Mouse (Mus musculus) lung, embryonic 16.5 days (tissue): ENCODE results near the gene Trp73. TPM values are rescaled to one million over a fixed set of nuclear protein-coding genes. Genes with fewer than 3 reads are reported as not detected.

ENCODE experiments used
- ATAC-seq: fragments of 200-750 bp; cut with Nextera tagmentation; 2 replicates; pipeline ENCODE4 v1.8.0; 2017; ENCODE audit warnings: low read depth, mild to moderate bottlenecking, moderate library complexity
- H3K27ac ChIP-seq: fragments of 300-500 bp; sonication (generic); 2 replicates; pipeline ENCODE4 v1.5.1; 2014; ENCODE audit warnings: mild to moderate bottlenecking, control low read depth, low read length
- H3K27me3 ChIP-seq: fragments of 300-500 bp; sonication (generic); 2 replicates; pipeline ENCODE4 v1.6.1; 2014; ENCODE audit warnings: low read depth, low read length, mixed read lengths; ENCODE audit not compliant: control insufficient read depth, insufficient read depth
- H3K36me3 ChIP-seq: fragments of 300-500 bp; sonication (generic); 2 replicates; pipeline ENCODE4 v1.6.1; 2014; ENCODE audit warnings: low read length; ENCODE audit not compliant: control insufficient read depth, insufficient read depth
- H3K4me1 ChIP-seq: fragments of 300-500 bp; sonication (generic); replicated peaks from 2 replicates; pipeline ENCODE4 v1.6.1; 2014; ENCODE audit warnings: low read length, mixed read lengths; ENCODE audit not compliant: control insufficient read depth, insufficient read depth
- H3K4me2 ChIP-seq: fragments of 300-500 bp; sonication (generic); 2 replicates; pipeline ENCODE4 v1.6.1; 2014; ENCODE audit warnings: low read depth, low read length, control low read depth
- H3K4me3 ChIP-seq: fragments of 300-500 bp; sonication (generic); 2 replicates; pipeline ENCODE4 v1.5.1; 2014; ENCODE audit warnings: mild to moderate bottlenecking, low read length, control low read depth
- H3K9ac ChIP-seq: fragments of 300-500 bp; sonication (generic); 2 replicates; pipeline ENCODE4 v1.6.1; 2014; ENCODE audit warnings: low read length, control low read depth
- H3K9me3 ChIP-seq: fragments of 300-500 bp; sonication (generic); 2 replicates; pipeline ENCODE4 v1.6.1; 2016; ENCODE audit warnings: low read length; ENCODE audit not compliant: control insufficient read depth
- WGBS: fragments of 180-500 bp; shearing (Covaris S2); extraction: QIAGEN DNeasy Blood & Tissue Kit; methylation state at CpG from one replicate; pipeline ENCODE4 v1.1.7; 2014; 5-methylcytosine and 5-hydroxymethylcytosine counted together
- polyA plus RNA-seq: library from polyadenylated mRNA; unstranded; fragments of >200 nt; fragmentation: Nextera tagmentation; extraction: Ambion mirVana; gene quantifications from 2 replicates; pipeline ENCODE4 v1.2.1, GENCODE M21; 2015

The Trp73 gene
- polyA plus RNA-seq, 1 experiment from 2014 or later, result 3.4 TPM

- Histone ChIP-seq H3K27me3 (no peaks in the 10 kb centered on the region; the same call in 1 of the 2 replicates), H3K4me3 (no peak overlapping the region), H3K9ac (no peak overlapping the region), H3K4me1 (no peaks in the 10 kb centered on the region), H3K27ac (no peak overlapping the region), H3K4me2 (no peak overlapping the region), H3K36me3 (no peaks in the 10 kb centered on the region), H3K9me3 (no peaks in the 10 kb centered on the region)
- ATAC-seq, result no peak
- 25% methylated on average over 6 of the region's 6 CpGs for whole genome bisulfite sequencing
Measured at GRCm38 (mm10) chr4:154096111-154096510, 43.9 kb downstream of the Trp73 start.

- no peak overlapping the region for H3K4me3 ChIP-seq
- no peaks in the 10 kb centered on the region for H3K4me1 ChIP-seq
- no peak overlapping the region for H3K9ac ChIP-seq
- H3K9me3 ChIP-seq, result no peaks in the 10 kb centered on the region
- no peaks in the 10 kb centered on the region for H3K36me3 ChIP-seq
- no peak overlapping the region for H3K4me2 ChIP-seq
- WGBS, result 16% methylated on average over 9 of the region's 9 CpGs
- no peak for ATAC-seq
- no peak overlapping the region for H3K27ac ChIP-seq
- no peaks in the 10 kb centered on the region; the same call in 1 of the 2 replicates for H3K27me3 ChIP-seq
Measured at GRCm38 (mm10) chr4:154093210-154093609, 46.8 kb downstream of the Trp73 start.

- H3K27ac ChIP-seq, result no peak overlapping the region
- no peak overlapping the region for H3K9ac ChIP-seq
- no peaks in the 10 kb centered on the region for H3K4me1 ChIP-seq
- H3K4me3 ChIP-seq, result no peak overlapping the region
- no peaks in the 10 kb centered on the region for H3K36me3 ChIP-seq
- ATAC-seq, result no peak
- WGBS, result 68% methylated on average over 8 of the region's 8 CpGs
- no peaks in the 10 kb centered on the region for H3K9me3 ChIP-seq
- H3K27me3 ChIP-seq, result no peaks in the 10 kb centered on the region; the same call in 1 of the 2 replicates
- H3K4me2 ChIP-seq, result no peak overlapping the region
Measured at GRCm38 (mm10) chr4:154091356-154091755, 48.7 kb downstream of the Trp73 start.

DNA sequence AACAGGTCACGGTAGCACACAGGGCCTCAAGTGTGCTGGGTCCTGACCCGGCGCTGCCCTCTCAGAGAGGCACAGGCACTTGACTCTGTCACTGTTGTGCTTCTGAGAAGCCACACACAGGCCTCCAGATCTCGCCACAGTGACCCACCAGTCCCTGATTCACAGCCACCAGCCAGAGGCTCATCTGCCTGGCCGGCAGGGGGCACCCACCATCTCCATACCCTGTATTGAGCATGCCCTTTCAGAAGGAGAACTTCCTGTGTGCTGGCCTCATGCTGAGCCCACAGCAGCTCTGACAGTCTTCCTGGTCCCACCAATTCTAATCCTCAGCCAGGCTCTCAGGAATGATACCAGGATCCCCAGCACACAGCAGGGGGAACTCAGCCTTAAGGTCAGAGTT lies 50.8 kb downstream of the Trp73 start:
- H3K27me3 ChIP-seq, result no peaks in the 10 kb centered on the region; the same call in 1 of the 2 replicates
- H3K9me3 ChIP-seq, result no peaks in the 10 kb centered on the region
- ATAC-seq, result no peak
- H3K9ac ChIP-seq, result no peak overlapping the region
- H3K4me2 ChIP-seq, result no peak overlapping the region
- H3K36me3 ChIP-seq, result no peaks in the 10 kb centered on the region
- H3K27ac ChIP-seq, result no peak overlapping the region
- no peak overlapping the region for H3K4me3 ChIP-seq
- WGBS, result 36% methylated on average over 5 of the region's 5 CpGs
- no peaks in the 10 kb centered on the region for H3K4me1 ChIP-seq

DNA sequence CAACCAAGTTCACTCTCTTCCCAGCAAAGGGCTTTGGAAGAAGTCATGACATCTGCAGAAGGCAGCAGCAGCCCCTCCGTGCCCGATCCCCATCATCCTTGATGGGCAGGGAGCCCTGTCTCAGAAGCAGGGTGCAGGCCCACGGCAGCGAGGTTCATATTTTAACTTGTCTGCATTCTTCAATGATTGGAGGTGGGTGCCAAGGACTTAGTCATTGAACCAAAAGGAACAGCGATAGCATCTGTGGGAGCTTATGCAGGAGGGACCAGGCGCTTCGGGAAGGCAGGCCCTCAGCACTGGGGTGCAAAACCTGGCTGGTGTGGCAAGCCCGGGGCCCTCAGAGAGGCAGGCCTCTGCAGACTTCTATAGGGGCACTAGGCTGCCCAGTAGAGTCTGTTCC lies 53.6 kb downstream of the Trp73 start:
- Histone ChIP-seq H3K9me3 (no peaks in the 10 kb centered on the region), H3K27ac (no peak overlapping the region), H3K4me2 (no peak overlapping the region), H3K27me3 (peaks cover 14% of the 10 kb centered on the region), H3K9ac (no peak overlapping the region), H3K4me1 (no peaks in the 10 kb centered on the region), H3K4me3 (no peak overlapping the region), H3K36me3 (no peaks in the 10 kb centered on the region)
- no peak for ATAC-seq
- WGBS, result 81% methylated on average over 8 of the region's 8 CpGs

DNA sequence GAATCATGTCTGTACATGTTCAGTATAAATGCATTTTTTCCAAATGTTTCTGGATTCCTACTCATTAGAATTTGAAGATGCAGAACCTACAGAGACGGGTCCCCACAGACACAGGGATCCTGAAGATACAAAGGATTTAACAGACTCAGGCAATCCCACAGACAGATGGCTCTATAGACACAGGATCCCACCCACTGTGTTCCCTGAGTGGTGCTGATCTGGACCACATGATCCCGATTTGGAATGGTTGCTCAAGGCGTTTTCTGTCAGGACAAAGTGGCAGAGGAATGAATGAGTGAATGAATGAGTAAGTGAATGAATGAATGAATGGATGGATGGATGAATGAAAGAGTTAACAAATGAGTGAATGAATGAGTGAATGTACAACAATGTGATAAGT lies 54.2 kb downstream of the Trp73 start:
- no peak for ATAC-seq
- H3K4me3 ChIP-seq, result no peak overlapping the region
- H3K36me3 ChIP-seq, result no peaks in the 10 kb centered on the region
- no peaks in the 10 kb centered on the region for H3K4me1 ChIP-seq
- no peaks in the 10 kb centered on the region for H3K9me3 ChIP-seq
- no peak overlapping the region for H3K9ac ChIP-seq
- WGBS, result 64% methylated on average over 3 of the region's 3 CpGs
- no peak overlapping the region for H3K27ac ChIP-seq
- H3K27me3 ChIP-seq, result peaks cover 20% of the 10 kb centered on the region
- H3K4me2 ChIP-seq, result no peak overlapping the region

- no peak overlapping the region for H3K27ac ChIP-seq
Measured at GRCm38 (mm10) chr4:154081974-154082373, 58.0 kb downstream of the Trp73 start.

DNA sequence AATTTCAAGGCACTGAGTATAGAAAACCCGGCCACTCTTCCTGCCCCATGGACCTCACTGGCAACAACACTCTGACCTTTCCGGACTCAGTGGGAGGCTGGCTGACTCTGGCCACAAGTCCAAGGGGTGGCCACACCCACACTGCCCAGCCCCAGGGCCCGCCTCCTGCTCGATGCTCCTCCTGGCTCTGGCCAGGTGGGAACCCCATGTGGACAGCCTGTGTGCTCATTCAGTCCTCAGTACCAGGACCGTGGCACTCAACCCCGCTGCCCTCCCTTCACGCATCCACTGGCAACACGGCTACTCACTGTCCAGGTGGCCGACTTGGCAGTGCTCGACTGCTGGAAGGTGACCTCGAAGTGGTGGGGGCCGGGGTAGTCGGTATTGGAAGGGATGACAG lies 59.0 kb downstream of the Trp73 start:
- H3K4me2 ChIP-seq, result no peak overlapping the region
- ATAC-seq, result no peak
- peaks cover 29% of the 10 kb centered on the region for H3K27me3 ChIP-seq
- H3K9me3 ChIP-seq, result no peaks in the 10 kb centered on the region
- H3K4me3 ChIP-seq, result no peak overlapping the region
- no peaks in the 10 kb centered on the region for H3K36me3 ChIP-seq
- H3K4me1 ChIP-seq, result no peaks in the 10 kb centered on the region
- no peak overlapping the region for H3K9ac ChIP-seq
- whole genome bisulfite sequencing, result 2% methylated on average over 13 of the region's 13 CpGs
- no peak overlapping the region for H3K27ac ChIP-seq

More at GRCm38 (mm10) chr4:154081974-154082373, 58.0 kb downstream of the Trp73 start:
- H3K4me2 ChIP-seq, result no peak overlapping the region
- no peaks in the 10 kb centered on the region for H3K4me1 ChIP-seq
- H3K9me3 ChIP-seq, result no peaks in the 10 kb centered on the region
- no peak overlapping the region for H3K4me3 ChIP-seq
- ATAC-seq, result no peak
- WGBS, result 0% methylated on average over 1 of the region's 1 CpGs
- H3K9ac ChIP-seq, result no peak overlapping the region
- peaks cover 29% of the 10 kb centered on the region for H3K27me3 ChIP-seq
- H3K36me3 ChIP-seq, result no peaks in the 10 kb centered on the region

GRCm38 (mm10) chr4:154080211-154080610 lies 59.8 kb downstream of the Trp73 start:
- Histone ChIP-seq H3K27ac (no peak overlapping the region), H3K4me2 (no peak overlapping the region), H3K36me3 (no peaks in the 10 kb centered on the region), H3K4me1 (no peaks in the 10 kb centered on the region), H3K9ac (no peak overlapping the region), H3K27me3 (peaks cover 29% of the 10 kb centered on the region), H3K9me3 (no peaks in the 10 kb centered on the region), H3K4me3 (no peak overlapping the region)
- 61% methylated on average over 4 of the region's 4 CpGs for WGBS
- no peak for ATAC-seq

DNA sequence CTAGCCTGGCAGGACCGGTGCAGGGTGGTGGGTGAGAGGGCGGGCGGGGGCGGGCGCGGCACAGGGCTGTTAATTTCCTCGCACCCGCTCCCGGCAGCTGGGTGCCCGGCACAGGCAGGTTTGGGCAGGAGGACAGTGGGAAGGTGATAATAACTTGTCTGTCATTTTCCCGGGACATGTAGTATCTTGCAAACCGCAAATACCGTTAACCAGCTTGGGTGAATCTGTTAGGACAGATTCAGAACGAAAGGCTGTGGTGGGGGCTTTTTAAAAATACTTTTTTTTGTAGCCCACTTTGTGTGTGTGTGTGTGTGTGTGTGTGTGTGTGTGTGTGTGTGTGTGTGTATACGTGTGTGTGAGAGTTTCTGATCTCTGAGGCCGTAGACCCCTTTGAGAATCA lies 68.1 kb downstream of the Trp73 start:
- H3K9me3 ChIP-seq, result no peaks in the 10 kb centered on the region
- H3K9ac ChIP-seq, result no peak overlapping the region
- H3K36me3 ChIP-seq, result no peaks in the 10 kb centered on the region
- no peak overlapping the region for H3K4me3 ChIP-seq
- WGBS, result 12% methylated on average over 15 of the region's 16 CpGs
- H3K4me2 ChIP-seq, result no peak overlapping the region
- H3K4me1 ChIP-seq, result no peaks in the 10 kb centered on the region
- no peak for ATAC-seq
- H3K27ac ChIP-seq, result no peak overlapping the region
- H3K27me3 ChIP-seq, result peaks cover 24% of the 10 kb centered on the region
